Mouse (Mus musculus) kidney, postnatal 0 days (tissue): ENCODE results near the gene Brd2. TPM values are rescaled to one million over a fixed set of nuclear protein-coding genes. Genes with fewer than 3 reads are reported as not detected.
"Not testable (repeated sequence)": the region's sequence is repeated elsewhere in the genome, so short reads cannot be mapped to it uniquely, and the experiment has no call there.

ENCODE experiments used
- ATAC-seq: fragments of 200-750 bp; cut with Nextera tagmentation; replicated peaks from 2 replicates; pipeline ENCODE4 v1.8.0; 2017; ENCODE audit warnings: low read depth, moderate number of reproducible peaks, moderate TSS enrichment, moderate library complexity; ENCODE audit not compliant: low FRiP score
- DNase-seq: peaks from one replicate; pipeline ENCODE4 v3.0.0-alpha.2; 2016; ENCODE audit warnings: low spot score
- H3K27ac ChIP-seq: fragments of 300-500 bp; sonication (generic); 2 replicates; pipeline ENCODE4 v1.5.1; 2014; ENCODE audit warnings: mild to moderate bottlenecking
- H3K27me3 ChIP-seq: fragments of 300-500 bp; sonication (generic); 2 replicates; pipeline ENCODE4 v1.6.1; 2014; ENCODE audit warnings: low read length, mixed read lengths; ENCODE audit not compliant: insufficient read depth
- H3K36me3 ChIP-seq: fragments of 300-500 bp; sonication (generic); 2 replicates; pipeline ENCODE4 v1.6.1; 2014; ENCODE audit warnings: low read length, mixed read lengths; ENCODE audit not compliant: insufficient read depth
- H3K4me1 ChIP-seq: fragments of 300-500 bp; sonication (generic); replicated peaks from 2 replicates; pipeline ENCODE4 v1.6.1; 2014; ENCODE audit warnings: antibody characterized with exemption, low read length, mixed read lengths; ENCODE audit not compliant: insufficient read depth
- H3K4me2 ChIP-seq: fragments of 300-500 bp; sonication (generic); 2 replicates; pipeline ENCODE4 v1.6.1; 2014; ENCODE audit warnings: mild to moderate bottlenecking, low read length, moderate library complexity, mixed read lengths
- H3K4me3 ChIP-seq: fragments of 300-500 bp; sonication (generic); replicated peaks from 2 replicates; pipeline ENCODE4 v1.5.1; 2014; ENCODE audit warnings: low read depth, low read length
- H3K9ac ChIP-seq: fragments of 300-500 bp; sonication (generic); 2 replicates; pipeline ENCODE4 v1.6.1; 2014; ENCODE audit warnings: low read depth, low read length
- H3K9me3 ChIP-seq: fragments of 300-500 bp; sonication (generic); replicated peaks from 2 replicates; pipeline ENCODE4 v1.6.1; 2016; ENCODE audit warnings: low read length, inconsistent platforms, mixed read lengths
- CTCF ChIP-seq: IDR thresholded peaks from 2 replicates; pipeline ENCODE4 v1.5.1; 2016; ENCODE audit warnings: antibody characterized with exemption, low read depth, mild to moderate bottlenecking, moderate library complexity
- WGBS: fragments of 180-500 bp; shearing (Covaris S2); extraction: QIAGEN DNeasy Blood & Tissue Kit; methylation state at CpG from one replicate; pipeline ENCODE4 v1.1.7; 2014; 5-methylcytosine and 5-hydroxymethylcytosine counted together
- polyA plus RNA-seq: library from polyadenylated mRNA; unstranded; fragments of >200 nt; fragmentation: Nextera tagmentation; extraction: Ambion mirVana; gene quantifications from 2 replicates; pipeline ENCODE4 v1.2.1, GENCODE M21; 2015

Brd2 gene
- polyA plus RNA-seq, 1 experiment from 2014 or later, result 90.2 TPM

DNA sequence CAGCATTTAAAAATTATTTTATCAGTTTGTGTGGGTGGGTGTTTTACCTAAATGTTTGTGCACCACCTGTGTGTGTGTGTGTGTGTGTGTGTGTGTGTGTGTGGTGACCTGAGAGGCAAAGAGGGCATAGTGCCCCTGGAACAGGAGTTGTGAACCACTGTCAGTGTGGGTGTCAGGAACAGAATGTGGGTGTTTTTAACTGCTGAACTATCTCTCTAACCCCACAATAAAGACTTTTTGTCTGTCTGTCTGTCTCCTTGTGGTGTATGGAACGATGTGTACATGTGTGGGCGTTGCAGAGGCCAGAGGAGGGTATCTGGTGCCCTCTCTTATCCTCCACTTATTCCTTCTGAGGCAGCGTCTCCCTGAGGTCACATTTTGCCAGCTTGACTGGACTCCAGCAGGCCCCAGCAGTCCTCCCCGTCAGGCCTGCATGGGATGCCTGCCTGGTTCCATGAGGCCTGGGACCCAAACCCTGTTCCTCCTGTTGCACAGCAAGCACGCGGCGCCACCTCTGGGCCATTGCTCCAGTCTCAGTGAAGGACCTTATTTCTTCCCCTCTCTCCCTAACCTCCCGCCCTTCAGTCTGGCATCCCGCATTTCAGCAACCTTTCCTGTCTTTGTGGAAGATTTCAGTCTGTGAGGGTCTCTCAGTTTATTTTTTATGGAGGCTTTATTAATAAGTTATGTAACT is 41.9 kb upstream of the Brd2 start:
- Histone ChIP-seq H3K4me1 (no peaks in the 10 kb centered on the region), H3K4me2 (no peak overlapping the region), H3K4me3 (no peak overlapping the region), H3K9me3 (no peaks in the 10 kb centered on the region), H3K36me3 (no peaks in the 10 kb centered on the region), H3K27ac (no peak overlapping the region), H3K27me3 (no peaks in the 10 kb centered on the region), H3K9ac (no peak overlapping the region)
- 39% methylated on average over 9 of the region's 9 CpGs for WGBS
- TF ChIP-seq CTCF, result peak; percentile 63
- DNase-seq (peak; percentile 40), ATAC-seq (no peak; the same call in 1 of the 2 replicates)

DNA sequence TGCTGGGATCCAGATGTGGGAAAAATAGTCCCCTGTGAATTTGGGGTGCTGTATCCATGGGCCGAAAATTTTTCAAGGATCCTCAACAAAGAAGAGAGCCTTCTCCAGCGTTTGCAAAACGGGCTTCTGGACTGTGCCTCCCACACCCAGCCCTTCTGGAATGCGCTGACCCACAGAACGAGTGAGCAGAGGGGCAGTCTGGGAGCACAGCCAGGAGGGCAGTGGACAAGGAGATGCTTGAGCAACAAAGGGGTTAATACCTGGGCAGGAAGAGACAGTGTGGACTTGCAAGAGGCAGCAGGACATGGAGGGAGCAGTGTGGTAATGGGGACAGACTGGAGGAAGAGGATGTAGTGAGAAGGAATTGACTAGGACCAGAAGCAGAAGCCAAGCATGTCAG is 33.1 kb upstream of the Brd2 start:
- Histone ChIP-seq H3K27ac (no peak overlapping the region), H3K4me3 (no peak overlapping the region), H3K4me2 (no peak overlapping the region), H3K27me3 (no peaks in the 10 kb centered on the region), H3K9ac (no peak overlapping the region), H3K9me3 (no peaks in the 10 kb centered on the region), H3K36me3 (no peaks in the 10 kb centered on the region), H3K4me1 (no peaks in the 10 kb centered on the region)
- no peak for TF ChIP-seq CTCF
- ATAC-seq, result peak; percentile 52; the same call in 1 of the 2 replicates
- no peak for DNase-seq
- WGBS, result 36% methylated on average over 5 of the region's 5 CpGs

DNA sequence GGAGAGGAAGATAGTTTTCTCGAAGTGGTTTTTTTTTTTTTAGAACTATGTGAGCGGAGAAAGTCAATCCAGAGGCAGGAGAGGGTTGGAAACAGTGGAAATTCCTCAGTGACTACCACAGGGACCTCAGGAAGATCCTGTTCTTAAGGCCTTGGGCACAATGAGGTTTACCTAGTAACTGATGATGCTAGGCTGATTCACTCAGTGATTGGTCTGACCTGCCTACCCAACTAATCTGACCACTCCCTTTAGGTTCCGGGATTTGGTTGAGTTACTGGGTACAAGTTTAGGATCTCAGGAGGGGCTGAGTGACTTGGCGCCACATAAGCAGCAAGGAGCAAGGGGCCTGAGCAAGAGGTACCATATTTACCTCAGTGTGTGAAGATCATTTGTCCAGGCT is 30.5 kb upstream of the Brd2 start, which contains the start of gene H2-DMb1:
H2-DMb1 (plus strand) TSS at position 150 of the 400 bp plus-strand sequence.
- H3K36me3 ChIP-seq, result no peaks in the 10 kb centered on the region
- no peak within 1 kb of the TSS for H3K4me3 ChIP-seq
- H3K4me2 ChIP-seq, result peak within 1 kb of the TSS; percentile 36
- DNase-seq, result peak; percentile 91
- no peaks in the 10 kb centered on the region for H3K9me3 ChIP-seq
- H3K27ac ChIP-seq, result no peak within 1 kb of the TSS
- WGBS, result 49% methylated on average over 4 of the region's 4 CpGs
- H3K9ac ChIP-seq, result no peak within 1 kb of the TSS
- H3K4me1 ChIP-seq, result no peaks in the 10 kb centered on the region
- H3K27me3 ChIP-seq, result no peaks in the 10 kb centered on the region
- no peak for TF ChIP-seq CTCF
- peak; percentile 88 for ATAC-seq

DNA sequence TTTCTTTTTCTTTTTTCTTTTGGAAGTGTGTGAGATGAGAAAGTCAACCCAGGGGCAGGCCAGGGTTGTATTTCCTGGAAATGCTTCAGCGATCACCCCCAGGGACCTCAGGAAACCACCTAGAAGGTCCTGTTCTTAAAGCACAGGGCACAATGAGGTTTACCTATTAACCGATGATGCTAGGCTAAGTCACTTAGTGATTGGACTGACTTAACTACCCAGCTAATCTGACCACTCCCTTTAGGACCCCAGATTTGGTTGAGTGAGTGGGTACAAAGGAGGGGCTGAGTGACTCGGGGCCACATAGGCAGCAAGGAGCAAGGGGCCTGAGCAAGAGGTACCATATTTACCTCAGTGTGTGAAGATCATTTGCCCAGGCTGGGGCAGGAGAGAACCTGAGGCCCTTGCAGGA is 22.5 kb upstream of the Brd2 start:
- Histone ChIP-seq H3K4me1 (0 out of 2 replicates have a peak, but pooled peaks cover 8% of the 10 kb centered on the region), H3K4me3 (no peak overlapping the region), H3K9ac (no peak overlapping the region), H3K9me3 (no peaks in the 10 kb centered on the region), H3K36me3 (no peaks in the 10 kb centered on the region), H3K4me2 (no peak overlapping the region), H3K27ac (no peak overlapping the region), H3K27me3 (no peaks in the 10 kb centered on the region)
- no peak for TF ChIP-seq CTCF
- WGBS, result 29% methylated on average over 3 of the region's 3 CpGs
- no peak for DNase-seq
- 0 out of 2 replicates have a peak, but pooled peaks have one; percentile 6 for ATAC-seq

DNA sequence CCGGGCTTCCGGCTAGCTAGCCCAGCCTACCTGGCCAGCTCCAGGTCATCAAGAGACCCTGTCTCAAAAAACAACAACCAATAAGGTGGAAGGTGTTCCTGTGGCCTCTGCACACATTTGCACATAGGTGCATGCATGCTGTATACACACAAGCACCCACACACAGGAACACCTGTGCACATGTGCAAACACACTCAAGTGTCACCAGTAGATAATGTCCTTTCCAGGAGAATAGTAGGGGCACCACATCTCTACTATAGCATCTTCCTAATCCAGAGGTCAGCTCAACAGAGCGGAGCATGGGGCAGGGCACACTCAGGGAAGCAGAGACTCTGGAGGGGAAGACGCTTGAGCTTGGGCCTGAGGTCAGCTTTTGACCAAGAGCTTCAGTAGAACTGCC is 21.8 kb upstream of the Brd2 start:
- not testable (repeated sequence) for H3K27me3 ChIP-seq, H3K9me3 ChIP-seq, H3K9ac ChIP-seq, ATAC-seq, H3K27ac ChIP-seq, H3K4me2 ChIP-seq, H3K36me3 ChIP-seq, H3K4me3 ChIP-seq, DNase-seq
- H3K4me1 ChIP-seq, result 0 out of 2 replicates have a peak, but pooled peaks cover 11% of the 10 kb centered on the region
- 83% methylated on average over 4 of the region's 4 CpGs for WGBS

DNA sequence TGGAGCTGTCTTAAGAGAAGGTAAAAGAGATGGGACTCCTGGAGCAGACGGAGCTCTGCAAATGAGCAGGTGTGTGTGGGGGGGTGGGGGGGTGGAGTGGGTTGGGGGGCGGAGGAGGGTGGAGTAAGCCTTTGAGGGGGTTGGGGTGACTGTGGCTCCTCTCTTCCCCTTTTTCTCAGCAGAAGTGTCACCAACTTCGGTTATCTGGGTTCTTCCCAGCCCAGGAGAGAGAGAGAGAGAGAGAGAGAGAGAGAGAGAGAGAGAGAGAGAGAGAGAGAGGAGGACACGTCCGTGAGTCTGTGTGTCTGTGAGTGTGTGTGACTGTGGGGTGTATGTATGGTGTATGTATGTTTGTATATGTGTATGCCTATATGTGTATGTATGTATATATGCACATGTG is 21.0 kb upstream of the Brd2 start:
- Histone ChIP-seq H3K27ac (no peak overlapping the region), H3K4me2 (0 out of 2 replicates have a peak overlapping the region, but pooled peaks have one; percentile 30), H3K4me3 (no peak overlapping the region), H3K4me1 (0 out of 2 replicates have a peak, but pooled peaks cover 14% of the 10 kb centered on the region), H3K9ac (no peak overlapping the region), H3K9me3 (no peaks in the 10 kb centered on the region), H3K36me3 (no peaks in the 10 kb centered on the region), H3K27me3 (no peaks in the 10 kb centered on the region)
- WGBS, result 58% methylated on average over 5 of the region's 5 CpGs
- ATAC-seq (no peak), DNase-seq (no peak)
- no peak for TF ChIP-seq CTCF
